Mouse (Mus musculus) midbrain, embryonic 15.5 days (tissue): ENCODE measurements around the gene Ksr2. TPM values are rescaled to one million over a fixed set of nuclear protein-coding genes. Genes with fewer than 3 reads are reported as not detected.

Experiments used
- ATAC-seq: fragments of 200-750 bp; cut with Nextera tagmentation; replicated peaks from 2 replicates; pipeline ENCODE4 v1.8.0; 2017; ENCODE audit warnings: moderate TSS enrichment
- H3K27ac ChIP-seq: fragments of 300-500 bp; sonication (generic); 2 replicates; pipeline ENCODE4 v1.5.1; 2015; ENCODE audit warnings: mild to moderate bottlenecking, inconsistent platforms
- H3K27me3 ChIP-seq: fragments of 300-500 bp; sonication (generic); replicated peaks from 2 replicates; pipeline ENCODE4 v1.6.1; 2015; ENCODE audit warnings: inconsistent platforms
- H3K36me3 ChIP-seq: fragments of 300-500 bp; sonication (generic); replicated peaks from 2 replicates; pipeline ENCODE4 v1.6.1; 2015; ENCODE audit warnings: inconsistent platforms
- H3K4me1 ChIP-seq: fragments of 300-500 bp; sonication (generic); 2 replicates; pipeline ENCODE4 v1.6.1; 2015; ENCODE audit warnings: inconsistent platforms
- H3K4me2 ChIP-seq: fragments of 300-500 bp; sonication (generic); 2 replicates; pipeline ENCODE4 v1.6.1; 2015; ENCODE audit warnings: inconsistent platforms, mild to moderate bottlenecking, moderate library complexity
- H3K4me3 ChIP-seq: fragments of 300-500 bp; sonication (generic); 2 replicates; pipeline ENCODE4 v1.5.1; 2015; ENCODE audit warnings: mild to moderate bottlenecking, inconsistent platforms
- H3K9ac ChIP-seq: fragments of 300-500 bp; sonication (generic); 2 replicates; pipeline ENCODE4 v1.6.1; 2015; ENCODE audit warnings: mild to moderate bottlenecking, inconsistent platforms
- H3K9me3 ChIP-seq: fragments of 300-500 bp; sonication (generic); 2 replicates; pipeline ENCODE4 v1.6.1; 2016; ENCODE audit warnings: inconsistent platforms
- WGBS: fragments of 180-500 bp; shearing (Covaris S2); methylation state at CpG from one replicate; pipeline ENCODE4 v1.1.7; 2015; ENCODE audit warnings: mixed read lengths; 5-methylcytosine and 5-hydroxymethylcytosine counted together
- polyA plus RNA-seq: library from polyadenylated mRNA; unstranded; fragments of >200 nt; fragmentation: Nextera tagmentation; extraction: Ambion mirVana; gene quantifications from 2 replicates; pipeline ENCODE4 v1.2.1, GENCODE M21; 2015

The Ksr2 gene
- polyA plus RNA-seq, 1 experiment from 2014 or later = 10.2 TPM

- H3K27me3 ChIP-seq = no peaks in the 10 kb centered on the region
- H3K4me3 ChIP-seq = no peak overlapping the region
- no peaks in the 10 kb centered on the region for H3K36me3 ChIP-seq
- H3K4me2 ChIP-seq = no peak overlapping the region
- no peak overlapping the region for H3K27ac ChIP-seq
- H3K9me3 ChIP-seq = no peaks in the 10 kb centered on the region
- H3K9ac ChIP-seq = no peak overlapping the region
- WGBS = 86% methylated on average over 9 of the region's 9 CpGs
- no peaks in the 10 kb centered on the region for H3K4me1 ChIP-seq
- ATAC-seq = no peak
Observed at GRCm38 (mm10) chr5:117717120-117717519, 303.3 kb downstream of the Ksr2 start.

DNA sequence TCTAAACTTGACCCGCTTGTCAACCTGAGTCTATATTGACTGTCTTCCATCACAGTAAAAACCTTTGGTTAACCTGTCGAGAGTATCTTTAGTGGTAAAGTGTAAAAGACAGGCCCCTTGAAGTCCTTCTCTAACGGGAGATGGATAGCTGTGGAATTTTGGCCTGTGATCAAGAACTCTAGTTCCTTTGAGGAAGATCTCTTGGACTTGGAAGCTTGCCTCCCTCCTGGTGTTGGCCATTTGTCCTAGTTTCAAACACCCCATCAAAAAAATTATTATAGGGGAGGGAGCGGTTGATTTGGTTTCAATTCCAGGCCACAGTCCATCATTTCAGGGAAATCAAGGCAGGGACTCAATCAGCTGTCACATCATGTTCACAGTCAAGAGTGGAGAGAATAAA lies 309.5 kb downstream of the Ksr2 start:
- H3K4me3 ChIP-seq = no peak overlapping the region
- H3K9ac ChIP-seq = no peak overlapping the region
- no peak overlapping the region for H3K27ac ChIP-seq
- WGBS = 95% methylated on average over 4 of the region's 4 CpGs
- no peaks in the 10 kb centered on the region for H3K4me1 ChIP-seq
- no peak for ATAC-seq
- H3K9me3 ChIP-seq = no peaks in the 10 kb centered on the region
- H3K36me3 ChIP-seq = no peaks in the 10 kb centered on the region
- H3K4me2 ChIP-seq = no peak overlapping the region
- no peaks in the 10 kb centered on the region for H3K27me3 ChIP-seq

DNA sequence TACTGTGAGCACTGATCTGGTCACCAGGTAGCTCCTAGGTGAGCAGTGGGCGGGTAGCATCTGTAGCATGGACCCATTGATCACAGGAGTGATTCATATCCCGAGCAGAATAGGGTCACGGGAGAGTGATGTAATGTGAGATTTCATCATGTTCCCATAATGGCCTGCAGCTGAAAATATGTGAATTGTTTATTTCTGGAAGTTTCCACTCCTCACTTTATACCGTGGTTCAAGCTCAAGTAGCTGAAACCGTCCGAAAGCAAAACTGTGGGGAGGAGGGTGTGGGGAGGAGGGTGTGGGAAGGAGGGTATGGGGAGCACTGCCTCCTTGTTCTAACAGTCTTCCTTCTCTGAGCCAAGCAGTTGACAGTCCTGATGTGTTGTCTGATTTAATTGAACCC lies 312.7 kb downstream of the Ksr2 start:
- WGBS = 84% methylated on average over 6 of the region's 6 CpGs
- Histone ChIP-seq H3K4me3 (no peak overlapping the region), H3K27me3 (no peaks in the 10 kb centered on the region), H3K4me1 (peaks cover 2% of the 10 kb centered on the region; the same call in 1 of the 2 replicates), H3K36me3 (no peaks in the 10 kb centered on the region), H3K4me2 (no peak overlapping the region), H3K27ac (no peak overlapping the region), H3K9ac (no peak overlapping the region), H3K9me3 (no peaks in the 10 kb centered on the region)
- ATAC-seq = no peak

DNA sequence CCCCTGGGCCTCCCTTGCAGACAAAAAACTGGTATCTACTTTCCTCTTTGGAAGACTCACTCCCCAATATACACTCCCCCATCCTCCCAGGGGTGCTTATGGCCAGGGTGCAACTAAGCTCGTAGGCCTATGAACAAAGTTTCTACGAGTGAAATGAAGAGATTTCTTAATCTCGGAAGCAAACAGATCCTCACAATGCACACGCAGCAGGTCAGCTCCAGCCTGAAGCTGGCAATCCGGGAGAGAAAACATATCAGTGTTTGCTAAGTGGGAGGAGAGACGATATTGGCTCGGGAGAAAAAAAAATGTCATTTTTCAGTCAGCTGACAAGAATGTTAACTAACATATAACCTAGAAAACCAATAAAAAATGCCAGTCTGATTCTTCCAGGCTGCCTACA lies 313.3 kb downstream of the Ksr2 start:
- 62% methylated on average over 7 of the region's 7 CpGs for WGBS
- H3K27ac ChIP-seq = no peak overlapping the region
- no peaks in the 10 kb centered on the region for H3K27me3 ChIP-seq
- H3K9ac ChIP-seq = no peak overlapping the region
- no peak overlapping the region for H3K4me3 ChIP-seq
- H3K36me3 ChIP-seq = no peaks in the 10 kb centered on the region
- no peaks in the 10 kb centered on the region for H3K9me3 ChIP-seq
- H3K4me2 ChIP-seq = no peak overlapping the region
- ATAC-seq = no peak
- peaks cover 2% of the 10 kb centered on the region; the same call in 1 of the 2 replicates for H3K4me1 ChIP-seq

GRCm38 (mm10) chr5:117731311-117731710 lies 317.5 kb downstream of the Ksr2 start:
- peaks cover 2% of the 10 kb centered on the region; the same call in 1 of the 2 replicates for H3K4me1 ChIP-seq
- H3K9ac ChIP-seq = no peak overlapping the region
- H3K36me3 ChIP-seq = no peaks in the 10 kb centered on the region
- no peak overlapping the region for H3K27ac ChIP-seq
- no peak overlapping the region for H3K4me2 ChIP-seq
- ATAC-seq = no peak
- no peak overlapping the region for H3K4me3 ChIP-seq
- no peaks in the 10 kb centered on the region for H3K9me3 ChIP-seq
- WGBS = 54% methylated on average over 6 of the region's 6 CpGs
- H3K27me3 ChIP-seq = no peaks in the 10 kb centered on the region

DNA sequence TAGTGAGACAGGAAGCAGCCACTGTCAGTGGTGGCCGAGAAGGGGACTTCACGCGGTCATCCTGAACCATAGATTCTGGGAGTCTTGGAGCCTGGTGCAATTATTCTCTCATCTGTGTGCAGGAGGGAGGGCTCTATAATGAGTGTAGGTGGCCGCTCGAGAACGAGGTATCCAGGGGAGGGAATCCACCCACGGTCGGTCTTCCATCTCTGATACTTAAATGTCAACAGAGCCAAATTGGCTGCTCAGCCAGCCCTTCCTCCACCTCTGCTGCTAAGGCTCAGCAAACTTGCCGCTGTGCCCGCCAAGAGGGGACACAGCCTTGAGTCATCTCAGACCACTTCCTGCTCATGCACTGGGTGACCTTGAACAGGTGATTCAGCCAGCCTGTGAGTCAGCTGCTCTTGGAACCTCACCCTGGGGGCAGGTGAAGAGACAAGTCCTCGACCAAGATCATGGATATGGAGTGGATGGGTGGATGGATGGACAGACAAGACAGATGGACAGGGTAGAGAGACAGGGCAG lies 330.9 kb downstream of the Ksr2 start:
- WGBS = 79% methylated on average over 11 of the region's 11 CpGs
- Histone ChIP-seq H3K36me3 (no peaks in the 10 kb centered on the region), H3K27ac (no peak overlapping the region), H3K4me3 (no peak overlapping the region), H3K4me1 (0 out of 2 replicates have a peak, but pooled peaks cover 3% of the 10 kb centered on the region), H3K9ac (no peak overlapping the region), H3K4me2 (no peak overlapping the region), H3K9me3 (no peaks in the 10 kb centered on the region), H3K27me3 (no peaks in the 10 kb centered on the region)
- ATAC-seq = no peak

DNA sequence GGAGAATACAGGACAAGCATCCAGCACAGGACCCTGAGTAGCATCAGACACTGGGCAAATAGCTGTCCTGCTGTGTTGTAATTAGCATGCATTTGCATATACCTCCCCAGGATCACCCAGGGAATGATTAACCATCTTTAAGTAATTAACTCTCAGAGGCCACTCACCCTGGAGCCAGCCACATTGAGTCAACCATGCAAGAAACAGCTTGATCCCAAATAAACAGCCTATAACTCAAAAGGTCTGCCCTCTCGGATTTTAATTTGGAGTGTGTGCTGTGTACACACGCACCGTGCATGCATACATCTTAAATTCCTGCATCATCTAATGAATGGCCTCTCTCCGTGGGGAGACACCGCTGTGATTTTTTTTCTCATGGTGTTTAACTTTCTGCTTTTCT lies 335.6 kb downstream of the Ksr2 start:
- H3K4me2 ChIP-seq = no peak overlapping the region
- H3K36me3 ChIP-seq = no peaks in the 10 kb centered on the region
- H3K9me3 ChIP-seq = no peaks in the 10 kb centered on the region
- no peaks in the 10 kb centered on the region for H3K27me3 ChIP-seq
- no peak overlapping the region for H3K4me3 ChIP-seq
- ATAC-seq = no peak
- H3K27ac ChIP-seq = no peak overlapping the region
- no peak overlapping the region for H3K9ac ChIP-seq
- WGBS = 14% methylated on average over 5 of the region's 5 CpGs
- H3K4me1 ChIP-seq = no peaks in the 10 kb centered on the region

GRCm38 (mm10) chr5:117757696-117758482 lies 344.1 kb downstream of the Ksr2 start:
- H3K9ac ChIP-seq = no peak overlapping the region
- ATAC-seq = no peak
- H3K27ac ChIP-seq = no peak overlapping the region
- H3K9me3 ChIP-seq = no peaks in the 10 kb centered on the region
- no peak overlapping the region for H3K4me2 ChIP-seq
- H3K4me1 ChIP-seq = no peaks in the 10 kb centered on the region; the same call in 1 of the 2 replicates
- H3K27me3 ChIP-seq = no peaks in the 10 kb centered on the region
- peaks cover 14% of the 10 kb centered on the region for H3K36me3 ChIP-seq
- no peak overlapping the region for H3K4me3 ChIP-seq
- WGBS = 16% methylated on average over 12 of the region's 12 CpGs

DNA sequence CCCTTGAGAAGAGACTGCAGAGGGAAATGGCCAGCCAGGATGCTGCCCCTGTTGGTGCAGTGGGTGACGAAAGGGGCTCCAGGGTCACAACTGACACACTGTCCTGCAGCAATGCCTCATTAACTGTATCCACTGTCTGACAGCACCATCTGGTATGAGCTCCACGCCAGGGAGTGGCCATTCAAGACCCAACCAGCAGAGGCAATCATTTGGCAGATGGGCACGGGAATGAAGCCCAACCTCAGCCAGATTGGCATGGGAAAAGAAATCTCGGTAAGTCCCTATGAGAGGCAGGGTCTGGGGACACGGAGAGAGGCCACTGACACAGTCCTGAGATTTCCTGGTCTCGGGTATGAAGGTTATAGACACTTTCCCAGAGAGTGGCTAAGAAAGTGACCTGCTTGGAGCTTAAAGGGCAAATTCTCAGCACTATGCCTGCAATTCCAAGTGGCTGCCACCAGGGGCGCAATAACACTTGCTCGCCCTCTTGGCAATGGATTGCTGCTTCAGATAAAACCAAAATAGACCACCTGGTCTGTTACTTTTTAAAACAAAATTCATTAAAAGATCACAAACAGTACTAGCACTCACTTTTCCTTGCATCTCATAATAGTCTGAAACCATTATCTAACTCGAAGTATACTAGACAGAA lies 347.5 kb downstream of the Ksr2 start:
- no peaks in the 10 kb centered on the region for H3K27me3 ChIP-seq
- no peaks in the 10 kb centered on the region for H3K9me3 ChIP-seq
- no peak overlapping the region for H3K9ac ChIP-seq
- H3K27ac ChIP-seq = no peak overlapping the region
- no peak overlapping the region for H3K4me3 ChIP-seq
- H3K36me3 ChIP-seq = peaks cover 17% of the 10 kb centered on the region
- no peak overlapping the region for H3K4me2 ChIP-seq
- WGBS = 75% methylated on average over 9 of the region's 9 CpGs
- H3K4me1 ChIP-seq = no peaks in the 10 kb centered on the region; the same call in 1 of the 2 replicates
- ATAC-seq = no peak

DNA sequence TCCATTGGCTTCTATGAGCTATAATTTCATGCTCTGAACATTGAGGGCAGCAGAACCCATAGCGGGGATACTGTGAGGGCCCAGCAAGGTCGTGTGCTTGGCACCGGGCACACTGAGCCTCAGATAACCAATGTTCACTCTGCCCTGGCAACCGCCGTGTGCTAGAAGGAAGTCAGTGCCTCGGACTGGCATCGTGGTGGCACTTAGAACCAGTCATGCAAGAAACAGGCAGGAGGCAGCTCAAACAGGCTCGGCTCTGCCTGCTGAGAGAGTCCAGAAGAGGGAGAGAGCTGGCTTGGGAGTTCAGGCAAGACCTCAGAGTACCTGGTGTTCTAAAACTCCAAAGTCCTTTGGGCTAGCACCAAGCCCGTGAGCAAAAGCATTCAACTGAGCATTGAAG lies 350.7 kb downstream of the Ksr2 start:
- Histone ChIP-seq H3K4me3 (no peak overlapping the region), H3K4me2 (no peak overlapping the region), H3K36me3 (peaks cover 12% of the 10 kb centered on the region), H3K27me3 (no peaks in the 10 kb centered on the region), H3K9me3 (no peaks in the 10 kb centered on the region), H3K4me1 (no peaks in the 10 kb centered on the region), H3K27ac (no peak overlapping the region), H3K9ac (no peak overlapping the region)
- ATAC-seq = no peak
- 83% methylated on average over 9 of the region's 9 CpGs for WGBS

- no peak overlapping the region for H3K27ac ChIP-seq
- ATAC-seq = no peak
- no peak overlapping the region for H3K4me2 ChIP-seq
- no peak overlapping the region for H3K9ac ChIP-seq
- no peaks in the 10 kb centered on the region for H3K36me3 ChIP-seq
- no peak overlapping the region for H3K4me3 ChIP-seq
- peaks cover 6% of the 10 kb centered on the region; the same call in 1 of the 2 replicates for H3K4me1 ChIP-seq
- no peaks in the 10 kb centered on the region for H3K9me3 ChIP-seq
- no peaks in the 10 kb centered on the region for H3K27me3 ChIP-seq
- whole genome bisulfite sequencing = 51% methylated on average over 11 of the region's 11 CpGs
Observed at GRCm38 (mm10) chr5:117779175-117779574, 365.4 kb downstream of the Ksr2 start.

- Histone ChIP-seq H3K27ac (no peak within 1 kb of the TSS), H3K9me3 (no peaks in the 10 kb centered on the region), H3K27me3 (no peaks in the 10 kb centered on the region), H3K4me3 (no peak within 1 kb of the TSS), H3K9ac (no peak within 1 kb of the TSS), H3K36me3 (no peaks in the 10 kb centered on the region), H3K4me2 (no peak within 1 kb of the TSS), H3K4me1 (peaks cover 6% of the 10 kb centered on the region; the same call in 1 of the 2 replicates)
- 26% methylated on average over 10 of the region's 10 CpGs for WGBS
- ATAC-seq = no peak
Observed at GRCm38 (mm10) chr5:117780681-117781080, 366.9 kb downstream of the Ksr2 start, which contains the start of gene Nos1. Gene Nos1 (plus strand): TSS chr5:117781032.
